Mouse (Mus musculus): ENCODE results near the gene Dnajc5g. TPM values are rescaled to one million over a fixed set of nuclear protein-coding genes. Genes with fewer than 3 reads are reported as not detected.

Gene Dnajc5g
- total RNA-seq (2021), result not detected
- long read RNA-seq, experiment 1, result 0 reads
- long read RNA-seq, experiment 2, result 0 reads

- DNase-seq (ENCODE audit: low spot score in 2 of 2), result no peak
Measured at GRCm38 (mm10) chr5:31105814-31106335, at the start of gene Dnajc5g. TSS of gene Dnajc5g (plus strand) at chr5:31106285.

GRCm38 (mm10) chr5:31069810-31070209 is 36.3 kb upstream of the Dnajc5g start:
- no peak for DNase-seq (ENCODE audit: low spot score in 2 of 2)

- DNase-seq (ENCODE audit: low spot score in 2 of 2), result no peak
Measured at GRCm38 (mm10) chr5:31071059-31071458, 35.0 kb upstream of the Dnajc5g start.

- DNase-seq (ENCODE audit: low spot score in 2 of 2), result no peak
Measured at GRCm38 (mm10) chr5:31071821-31072220, 34.3 kb upstream of the Dnajc5g start.

GRCm38 (mm10) chr5:31073176-31073575 is 32.9 kb upstream of the Dnajc5g start:
- DNase-seq (ENCODE audit: low spot score in 2 of 2), result no peak

- no peak for DNase-seq (ENCODE audit: low spot score in 2 of 2)
Measured at GRCm38 (mm10) chr5:31076346-31076745, 29.7 kb upstream of the Dnajc5g start.

GRCm38 (mm10) chr5:31080059-31080794 is 25.9 kb upstream of the Dnajc5g start:
- DNase-seq (ENCODE audit: low spot score in 2 of 2), result no peak

GRCm38 (mm10) chr5:31080795-31081164 is 25.3 kb upstream of the Dnajc5g start:
- DNase-seq (ENCODE audit: low spot score in 2 of 2), result no peak

- no peak for DNase-seq (ENCODE audit: low spot score in 2 of 2)
Measured at GRCm38 (mm10) chr5:31081386-31081785, 24.7 kb upstream of the Dnajc5g start.

- peak in 1 of 2 experiments; percentile 43 for DNase-seq (ENCODE audit: low spot score in 2 of 2)
Measured at GRCm38 (mm10) chr5:31082355-31082754, 23.7 kb upstream of the Dnajc5g start.

GRCm38 (mm10) chr5:31082935-31083625 is 23.0 kb upstream of the Dnajc5g start:
- DNase-seq (ENCODE audit: low spot score in 2 of 2), result no peak

- DNase-seq (ENCODE audit: low spot score in 2 of 2), result no peak
Measured at GRCm38 (mm10) chr5:31083949-31084348, 22.1 kb upstream of the Dnajc5g start.

GRCm38 (mm10) chr5:31086606-31087005 is 19.5 kb upstream of the Dnajc5g start:
- no peak for DNase-seq (ENCODE audit: low spot score in 2 of 2)

GRCm38 (mm10) chr5:31087131-31087530 is 19.0 kb upstream of the Dnajc5g start:
- no peak for DNase-seq (ENCODE audit: low spot score in 2 of 2)

GRCm38 (mm10) chr5:31092231-31092975 is 13.7 kb upstream of the Dnajc5g start:
- DNase-seq (ENCODE audit: low spot score in 2 of 2), result no peak

- DNase-seq (ENCODE audit: low spot score in 2 of 2), result no peak
Measured at GRCm38 (mm10) chr5:31093151-31094041, 12.7 kb upstream of the Dnajc5g start.

- DNase-seq (ENCODE audit: low spot score in 2 of 2), result no peak
Measured at GRCm38 (mm10) chr5:31094100-31094798, 11.8 kb upstream of the Dnajc5g start.

GRCm38 (mm10) chr5:31094799-31095691 is 11.0 kb upstream of the Dnajc5g start:
- DNase-seq (ENCODE audit: low spot score in 2 of 2), result no peak

Measured in adrenal gland, postnatal 4 days (tissue).